ENCODE assay signal across 9 mouse cellular contexts in the genomic region with DNA sequence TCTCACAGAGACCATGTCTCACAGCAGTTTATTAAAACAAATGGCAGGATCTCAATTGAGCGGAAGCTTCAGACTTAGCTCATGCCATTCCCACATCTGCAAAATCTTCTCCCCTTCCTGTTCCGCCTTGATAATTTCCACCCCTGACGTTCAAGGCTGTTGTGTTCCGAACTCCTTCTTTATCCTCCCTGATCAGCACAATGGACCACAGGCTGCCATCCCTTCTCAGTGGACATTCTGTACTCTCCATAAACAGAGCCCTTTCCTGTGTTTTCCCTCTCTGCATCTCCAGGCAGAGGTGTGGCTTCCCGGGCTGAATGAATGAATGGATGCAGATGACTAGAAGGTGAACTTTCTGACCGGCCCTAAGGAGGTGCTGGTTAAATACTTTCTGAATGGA. TPM values are rescaled to one million over a fixed set of nuclear protein-coding genes. Genes with fewer than 3 reads are reported as not detected.
DNase-seq lines count a peak whose midpoint lies in the region; ATAC-seq and TF ChIP-seq lines count a peak whose summit lies in the region.
"Had no signal": no experiment of that assay in that cellular context is flagged by ENCODE, and none has a peak within 500 bp of the region (broad histone marks: within the 10 kb centered on the region; RNA-seq: fewer than 3 reads in every experiment).

No protein-coding gene starts in this region.

- TF ChIP-seq CTCF in midbrain, postnatal 0 days (IDR thresholded peaks at IDR 0.05), result no peak

- DNase-seq in adrenal gland, adult (ENCODE audit: inconsistent age in 2 of 2, low spot score in 1 of 2), result peak; percentile 34 to 67
- no peak for DNase-seq in adrenal gland, postnatal 10 days
- DNase-seq in midbrain, postnatal 0 days (ENCODE audit: low spot score), result no peak
- DNase-seq in cerebellum, adult 9-11 months, result no peak
- no peak for DNase-seq in thymus, postnatal 10 days (ENCODE audit: low spot score in 2 of 2)

- H3K4me2 ChIP-seq in heart, embryonic 11.5 days, result peak overlapping the region; percentile 59
- peak overlapping the region; percentile 64 for H3K4me2 ChIP-seq in limb, embryonic 15.5 days
- H3K4me2 ChIP-seq in midbrain, postnatal 0 days (ENCODE audit: low read depth, low read length, poor library complexity, severe bottlenecking), result 0 out of 2 replicates have a peak overlapping the region, but pooled peaks have one; percentile 6

- no peak overlapping the region for H3K9ac ChIP-seq in heart, embryonic 11.5 days (ENCODE audit: low read depth, low read length)
- no peak overlapping the region for H3K9ac ChIP-seq in limb, embryonic 15.5 days
- no peak overlapping the region for H3K9ac ChIP-seq in midbrain, postnatal 0 days (replicated peaks; ENCODE audit: low read length, poor library complexity, severe bottlenecking)

- H3K9me3 ChIP-seq in heart, embryonic 11.5 days (replicated peaks; ENCODE audit: control insufficient read depth, low read length), result no peaks in the 10 kb centered on the region
- H3K9me3 ChIP-seq in limb, embryonic 15.5 days, result no peaks in the 10 kb centered on the region
- H3K9me3 ChIP-seq in midbrain, postnatal 0 days (ENCODE audit: low read length), result no peaks in the 10 kb centered on the region

- H3K27ac ChIP-seq in heart, embryonic 11.5 days (ENCODE audit: low read depth, low read length), result no peak overlapping the region
- no peak overlapping the region for H3K27ac ChIP-seq in limb, embryonic 15.5 days
- no peak overlapping the region for H3K27ac ChIP-seq in midbrain, postnatal 0 days (ENCODE audit: low read depth, low read length)

- H3K36me3 ChIP-seq in heart, embryonic 11.5 days (ENCODE audit: control insufficient read depth, insufficient read depth, low read length), result no peaks in the 10 kb centered on the region
- peaks cover 6% of the 10 kb centered on the region; the same call in 1 of the 2 replicates for H3K36me3 ChIP-seq in limb, embryonic 15.5 days
- no peaks in the 10 kb centered on the region for H3K36me3 ChIP-seq in midbrain, postnatal 0 days (ENCODE audit: insufficient read depth, low read length)

- WGBS in heart, embryonic 11.5 days (ENCODE audit: insufficient replicate concordance), result 47% methylated on average over 6 of the region's 6 CpGs
- WGBS in limb, embryonic 15.5 days, result 46% methylated on average over 6 of the region's 6 CpGs
- 45% methylated on average over 6 of the region's 6 CpGs for WGBS in midbrain, postnatal 0 days

- no peak for ATAC-seq in heart, embryonic 11.5 days (replicated peaks; ENCODE audit: insufficient number of reproducible peaks, low FRiP score, low TSS enrichment)
- no peak for ATAC-seq in limb, embryonic 15.5 days (ENCODE audit: insufficient number of reproducible peaks, low FRiP score, low TSS enrichment, low read depth)
- no peak for ATAC-seq in midbrain, postnatal 0 days (ENCODE audit: low FRiP score)
- no peak for ATAC-seq in erythroblast, adult 5-6 weeks (replicated peaks; ENCODE audit: low FRiP score, poor library complexity, severe bottlenecking)

- H3K27me3 ChIP-seq in heart, embryonic 11.5 days (ENCODE audit: control insufficient read depth, insufficient read depth, low read length), result no peaks in the 10 kb centered on the region
- no peaks in the 10 kb centered on the region for H3K27me3 ChIP-seq in limb, embryonic 15.5 days
- H3K27me3 ChIP-seq in midbrain, postnatal 0 days (ENCODE audit: insufficient read depth, low read length), result no peaks in the 10 kb centered on the region

- peaks cover 10% of the 10 kb centered on the region; the same call in 1 of the 2 replicates for H3K4me1 ChIP-seq in heart, embryonic 11.5 days (ENCODE audit: control insufficient read depth, insufficient read depth, low read length)
- peaks cover 28% of the 10 kb centered on the region for H3K4me1 ChIP-seq in limb, embryonic 15.5 days
- H3K4me1 ChIP-seq in midbrain, postnatal 0 days (ENCODE audit: insufficient read depth, low read length), result no peaks in the 10 kb centered on the region

- H3K4me3 ChIP-seq in heart, embryonic 11.5 days (ENCODE audit: low read depth, low read length), result peak overlapping the region; percentile 22
- H3K4me3 ChIP-seq in limb, embryonic 15.5 days, result peak overlapping the region; percentile 35
- no peak overlapping the region for H3K4me3 ChIP-seq in midbrain, postnatal 0 days (ENCODE audit: low read depth, low read length)

RNA-seq across cellular contexts. Expression of gene Plekha8, which starts 3.1 kb away (rescaled TPM):
- 10 to 100 TPM; 15.8 to 17.6 TPM for total RNA-seq in adrenal gland, postnatal 10 days (2021)
- 13.0 and 13.6 TPM in 2 replicates for polyA plus RNA-seq in heart, embryonic 11.5 days (2014; fragmentation: Nextera tagmentation; extraction: Ambion mirVana)
- polyA plus RNA-seq in limb, embryonic 15.5 days (2015; fragmentation: Nextera tagmentation; extraction: Ambion mirVana), result 5.8 and 7.6 TPM in 2 replicates
- 14.9 and 17.0 TPM in 2 replicates for total RNA-seq in midbrain, postnatal 0 days (2014; rRNA removed)
- 4.8 and 5.2 TPM in 2 replicates for polyA plus RNA-seq in midbrain, postnatal 0 days (2015; fragmentation: Nextera tagmentation; extraction: Ambion mirVana)
- 0.19 and 1.5 TPM in 2 replicates for total RNA-seq in erythroblast, adult 5-6 weeks (2015; ENCODE audit: low replicate concordance)
- total RNA-seq in erythroblast, adult 5-6 weeks (2017; ENCODE audit: low replicate concordance), result 0.26 and 0.70 TPM in 2 replicates

RNA-seq across cellular contexts. Expression of gene Fkbp14, which starts 5.3 kb away (rescaled TPM):
- 10 to 100 TPM; 19.8 to 20.7 TPM for total RNA-seq in adrenal gland, postnatal 10 days (2021)
- polyA plus RNA-seq in heart, embryonic 11.5 days (2014; fragmentation: Nextera tagmentation; extraction: Ambion mirVana), result 23.5 and 34.3 TPM in 2 replicates
- 69.7 and 71.9 TPM in 2 replicates for polyA plus RNA-seq in limb, embryonic 15.5 days (2015; fragmentation: Nextera tagmentation; extraction: Ambion mirVana)
- total RNA-seq in midbrain, postnatal 0 days (2014; rRNA removed), result 5.6 and 8.2 TPM in 2 replicates
- polyA plus RNA-seq in midbrain, postnatal 0 days (2015; fragmentation: Nextera tagmentation; extraction: Ambion mirVana), result 5.4 and 6.4 TPM in 2 replicates
- not detected in 2 replicates for total RNA-seq in erythroblast, adult 5-6 weeks (2015; ENCODE audit: low replicate concordance)
- not detected in 2 replicates for total RNA-seq in erythroblast, adult 5-6 weeks (2017; ENCODE audit: low replicate concordance)
- total RNA-seq: granulocyte monocyte progenitor cell, adult 5-6 weeks had no signal

RNA-seq across cellular contexts. Expression of gene Scrn1, which starts 25.5 kb away (rescaled TPM):
- total RNA-seq in adrenal gland, postnatal 10 days (2021), result 10 to 100 TPM; 18.1 to 27.5 TPM
- polyA plus RNA-seq in heart, embryonic 11.5 days (2014; fragmentation: Nextera tagmentation; extraction: Ambion mirVana), result 15.5 and 17.7 TPM in 2 replicates
- polyA plus RNA-seq in limb, embryonic 15.5 days (2015; fragmentation: Nextera tagmentation; extraction: Ambion mirVana), result 6.4 and 7.8 TPM in 2 replicates
- 127 and 136 TPM in 2 replicates for total RNA-seq in midbrain, postnatal 0 days (2014; rRNA removed)
- 96.8 and 113 TPM in 2 replicates for polyA plus RNA-seq in midbrain, postnatal 0 days (2015; fragmentation: Nextera tagmentation; extraction: Ambion mirVana)
- not detected in 2 replicates for total RNA-seq in erythroblast, adult 5-6 weeks (2015; ENCODE audit: low replicate concordance)
- total RNA-seq in erythroblast, adult 5-6 weeks (2017; ENCODE audit: low replicate concordance), result not detected in 2 replicates
- total RNA-seq: granulocyte monocyte progenitor cell, adult 5-6 weeks had no signal

Comparison
In these comparisons a context has a peak if more than half of its experiments do, and no peak if none do; other contexts are left out.
1. DNase-seq: peak in adrenal gland, adult (2 of 2); none in adrenal gland, postnatal 10 days (single experiment), midbrain, postnatal 0 days (single experiment), cerebellum, adult 9-11 months (single experiment) and thymus, postnatal 10 days (0 of 2).
2. H3K4me2 ChIP-seq: peak in every context shown above with its lines; median percentile 64 in limb, embryonic 15.5 days; 59 in heart, embryonic 11.5 days; 6 in midbrain, postnatal 0 days.
3. RNA of gene Scrn1, which starts 25.5 kb away (total RNA-seq): 127 to 136 TPM in midbrain, postnatal 0 days and 18.1 to 27.5 TPM in adrenal gland, postnatal 10 days; not detected in erythroblast, adult 5-6 weeks; every median in the first group is over 10 times any median in the second.